Comparison of ENCODE assay signal across 8 mouse cellular contexts in genomic region chr8:123729055-123729785, GRCm38 (mm10).
A peak's percentile ranks its signal among the peaks of the same experiment; 100 is the strongest.
DNase-seq lines count a peak whose midpoint lies in the region; ATAC-seq and TF ChIP-seq lines count a peak whose summit lies in the region.

No protein-coding gene starts in this region.

- peak; percentile 30; the same call in 1 of the 2 replicates for TF ChIP-seq CTCF in layer of hippocampus, adult 2 months (conservative IDR thresholded peaks at IDR 0.05)

- H3K9me3 ChIP-seq in embryonic facial prominence, embryonic 15.5 days (replicated peaks): no peaks in the 10 kb centered on the region
- no peaks in the 10 kb centered on the region for H3K9me3 ChIP-seq in midbrain, embryonic 10.5 days (replicated peaks)
- no peaks in the 10 kb centered on the region for H3K9me3 ChIP-seq in stomach, embryonic 15.5 days

- ATAC-seq in embryonic facial prominence, embryonic 15.5 days (ENCODE audit: insufficient number of reproducible peaks, low FRiP score, low TSS enrichment, low read depth): peak; percentile 57
- ATAC-seq in stomach, embryonic 15.5 days (ENCODE audit: insufficient read depth, low FRiP score, low read depth): no peak; the same call in 1 of the 2 replicates

- peak overlapping the region; percentile 41 for H3K4me2 ChIP-seq in embryonic facial prominence, embryonic 15.5 days (replicated peaks)
- peak overlapping the region; percentile 24 for H3K4me2 ChIP-seq in stomach, embryonic 15.5 days

- H3K9ac ChIP-seq in embryonic facial prominence, embryonic 15.5 days: no peak overlapping the region
- H3K9ac ChIP-seq in stomach, embryonic 15.5 days: no peak overlapping the region

- 0 out of 2 replicates have a peak, but pooled peaks cover 6% of the 10 kb centered on the region for H3K27me3 ChIP-seq in embryonic facial prominence, embryonic 15.5 days
- peaks cover 20% of the 10 kb centered on the region for H3K27me3 ChIP-seq in midbrain, embryonic 10.5 days (ENCODE audit: low read depth, poor library complexity, severe bottlenecking)
- no peaks in the 10 kb centered on the region for H3K27me3 ChIP-seq in stomach, embryonic 15.5 days (replicated peaks)

- H3K4me1 ChIP-seq in embryonic facial prominence, embryonic 15.5 days: peaks cover 20% of the 10 kb centered on the region
- peaks cover 46% of the 10 kb centered on the region for H3K4me1 ChIP-seq in midbrain, embryonic 10.5 days
- peaks cover 18% of the 10 kb centered on the region for H3K4me1 ChIP-seq in stomach, embryonic 15.5 days

- peak overlapping the region; percentile 23; the same call in 1 of the 2 replicates for H3K27ac ChIP-seq in embryonic facial prominence, embryonic 15.5 days (replicated peaks)
- H3K27ac ChIP-seq in layer of hippocampus, adult 2 months: peak overlapping the region; percentile 89
- peak overlapping the region; percentile 60 for H3K27ac ChIP-seq in midbrain, embryonic 10.5 days (replicated peaks)
- H3K27ac ChIP-seq in stomach, embryonic 15.5 days: no peak overlapping the region

- peak overlapping the region; percentile 21 for H3K4me3 ChIP-seq in embryonic facial prominence, embryonic 15.5 days (replicated peaks)
- H3K4me3 ChIP-seq in layer of hippocampus, adult 2 months: peak overlapping the region; percentile 45
- H3K4me3 ChIP-seq in midbrain, embryonic 10.5 days: peak overlapping the region; percentile 29
- H3K4me3 ChIP-seq in stomach, embryonic 15.5 days (replicated peaks): no peak overlapping the region; the same call in 1 of the 2 replicates

- WGBS in embryonic facial prominence, embryonic 15.5 days: 10% methylated on average over 20 of the region's 20 CpGs
- WGBS in midbrain, embryonic 10.5 days: 21% methylated on average over 20 of the region's 20 CpGs
- 16% methylated on average over 20 of the region's 20 CpGs for WGBS in stomach, embryonic 15.5 days

- peak; percentile 65 for DNase-seq in layer of hippocampus, adult 11-12 months (ENCODE audit: low spot score)
- no peak for DNase-seq in layer of hippocampus, adult 9-10 months (ENCODE audit: low spot score)
- peak; percentile 61 for DNase-seq in heart, postnatal 4 days
- DNase-seq in layer of hippocampus, adult 2 months (ENCODE audit: low spot score in 2 of 2): peak; percentile 51 to 66
- DNase-seq in midbrain, embryonic 10.5 days (ENCODE audit: low spot score): peak; percentile 63
- DNase-seq in thymus, postnatal 10 days (ENCODE audit: low spot score in 2 of 2): no peak

- H3K36me3 ChIP-seq in embryonic facial prominence, embryonic 15.5 days: no peaks in the 10 kb centered on the region
- H3K36me3 ChIP-seq in midbrain, embryonic 10.5 days: no peaks in the 10 kb centered on the region
- no peaks in the 10 kb centered on the region for H3K36me3 ChIP-seq in stomach, embryonic 15.5 days

Comparison
In these comparisons a context has a peak if more than half of its experiments do, and no peak if none do; other contexts are left out.
1. DNase-seq: peak in layer of hippocampus, adult 11-12 months (single experiment), heart, postnatal 4 days (single experiment), layer of hippocampus, adult 2 months (2 of 2) and midbrain, embryonic 10.5 days (single experiment); none in layer of hippocampus, adult 9-10 months (single experiment) and thymus, postnatal 10 days (0 of 2).